Mouse (Mus musculus) neural tube, embryonic 12.5 days (tissue): ENCODE data around the gene Rnf126. TPM values are rescaled to one million over a fixed set of nuclear protein-coding genes. Genes with fewer than 3 reads are reported as not detected.
A peak's percentile ranks its signal among the peaks of the same experiment; 100 is the strongest.

Experiments
- ATAC-seq: fragments of 200-750 bp; cut with Nextera tagmentation; 2 replicates; pipeline ENCODE4 v1.8.0; 2017; ENCODE audit warnings: low read depth, mild to moderate bottlenecking, moderate TSS enrichment, moderate library complexity; ENCODE audit not compliant: low FRiP score
- H3K27ac ChIP-seq: fragments of 300-500 bp; sonication (generic); 2 replicates; pipeline ENCODE4 v1.5.1; 2016
- H3K27me3 ChIP-seq: fragments of 300-500 bp; sonication (generic); replicated peaks from 2 replicates; pipeline ENCODE4 v1.6.1; 2016; ENCODE audit warnings: mild to moderate bottlenecking
- H3K36me3 ChIP-seq: fragments of 300-500 bp; sonication (generic); 2 replicates; pipeline ENCODE4 v1.6.1; 2016; ENCODE audit warnings: mild to moderate bottlenecking
- H3K4me1 ChIP-seq: fragments of 300-500 bp; sonication (generic); 2 replicates; pipeline ENCODE4 v1.6.1; 2016
- H3K4me2 ChIP-seq: fragments of 300-500 bp; sonication (generic); replicated peaks from 2 replicates; pipeline ENCODE4 v1.6.1; 2016; ENCODE audit warnings: mild to moderate bottlenecking
- H3K4me3 ChIP-seq: fragments of 300-500 bp; sonication (generic); 2 replicates; pipeline ENCODE4 v1.5.1; 2016
- H3K9ac ChIP-seq: fragments of 300-500 bp; sonication (generic); 2 replicates; pipeline ENCODE4 v1.6.1; 2016; ENCODE audit warnings: mild to moderate bottlenecking
- H3K9me3 ChIP-seq: fragments of 300-500 bp; sonication (generic); 2 replicates; pipeline ENCODE4 v1.6.1; 2016; ENCODE audit warnings: mild to moderate bottlenecking
- WGBS: fragments of 180-500 bp; shearing (Covaris S2); methylation state at CpG from one replicate; pipeline ENCODE4 v1.1.7; 2016; 5-methylcytosine and 5-hydroxymethylcytosine counted together
- polyA plus RNA-seq: library from polyadenylated mRNA; unstranded; fragments of >200 nt; fragmentation: Nextera tagmentation; extraction: Ambion mirVana; gene quantifications from 2 replicates; pipeline ENCODE4 v1.2.1, GENCODE M21; 2016

Gene Rnf126
- polyA plus RNA-seq = 115 and 118 TPM in 2 replicates

DNA sequence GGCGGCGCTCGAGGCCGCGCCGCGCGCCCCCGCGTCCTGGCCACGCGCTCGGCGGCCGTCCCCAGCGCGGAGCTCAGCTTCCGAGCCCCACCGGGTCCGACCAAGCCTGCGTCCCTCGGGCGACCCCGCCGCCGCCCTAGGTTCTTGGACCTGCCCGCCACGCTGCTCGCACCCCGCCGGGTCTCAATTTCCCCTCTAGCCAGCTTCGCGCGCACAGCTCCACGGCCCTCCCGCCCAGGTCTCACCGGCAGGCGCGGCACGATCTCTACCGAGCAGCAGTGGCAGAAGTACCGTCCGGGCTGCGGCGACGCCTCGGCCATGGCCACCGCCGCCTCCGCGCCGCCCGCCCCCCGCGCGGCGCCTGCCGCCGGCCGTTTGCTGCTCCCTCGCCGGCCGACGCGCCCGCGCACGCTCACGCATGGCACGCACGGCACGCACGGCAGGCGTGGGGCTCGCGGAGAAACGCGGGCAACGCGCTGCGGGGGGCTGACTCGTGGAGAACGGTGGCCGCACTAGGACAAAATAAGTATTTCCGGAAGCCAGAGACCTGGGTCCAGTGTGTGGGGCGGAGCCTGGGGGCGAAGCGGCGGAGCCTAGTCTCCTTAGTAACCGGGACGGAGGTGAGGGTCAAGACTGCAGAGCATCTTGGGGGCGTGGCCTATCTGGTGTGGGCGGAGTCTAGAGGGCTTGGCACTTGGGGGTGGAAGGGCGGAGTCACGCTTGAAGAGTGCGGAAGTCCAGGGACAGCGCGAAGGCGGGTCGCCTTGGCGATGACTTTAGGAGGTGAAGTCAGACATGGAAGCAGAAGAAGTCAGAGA lies at the start of gene Rnf126:
TSS of gene Rnf126 (minus strand) at position 445 of the 818 bp plus-strand sequence.
- H3K4me1 ChIP-seq = peaks cover 23% of the 10 kb centered on the region
- H3K4me3 ChIP-seq = peak within 1 kb of the TSS; percentile 95
- no peaks in the 10 kb centered on the region; the same call in 1 of the 2 replicates for H3K27me3 ChIP-seq
- peaks cover 9% of the 10 kb centered on the region for H3K36me3 ChIP-seq
- H3K4me2 ChIP-seq = peak within 1 kb of the TSS; percentile 97
- H3K9me3 ChIP-seq = no peaks in the 10 kb centered on the region
- peak; percentile 92 for ATAC-seq
- peak within 1 kb of the TSS; percentile 93 for H3K9ac ChIP-seq
- H3K27ac ChIP-seq = peak within 1 kb of the TSS; percentile 77
- under 1% methylated on average over 101 of the region's 101 CpGs for WGBS

DNA sequence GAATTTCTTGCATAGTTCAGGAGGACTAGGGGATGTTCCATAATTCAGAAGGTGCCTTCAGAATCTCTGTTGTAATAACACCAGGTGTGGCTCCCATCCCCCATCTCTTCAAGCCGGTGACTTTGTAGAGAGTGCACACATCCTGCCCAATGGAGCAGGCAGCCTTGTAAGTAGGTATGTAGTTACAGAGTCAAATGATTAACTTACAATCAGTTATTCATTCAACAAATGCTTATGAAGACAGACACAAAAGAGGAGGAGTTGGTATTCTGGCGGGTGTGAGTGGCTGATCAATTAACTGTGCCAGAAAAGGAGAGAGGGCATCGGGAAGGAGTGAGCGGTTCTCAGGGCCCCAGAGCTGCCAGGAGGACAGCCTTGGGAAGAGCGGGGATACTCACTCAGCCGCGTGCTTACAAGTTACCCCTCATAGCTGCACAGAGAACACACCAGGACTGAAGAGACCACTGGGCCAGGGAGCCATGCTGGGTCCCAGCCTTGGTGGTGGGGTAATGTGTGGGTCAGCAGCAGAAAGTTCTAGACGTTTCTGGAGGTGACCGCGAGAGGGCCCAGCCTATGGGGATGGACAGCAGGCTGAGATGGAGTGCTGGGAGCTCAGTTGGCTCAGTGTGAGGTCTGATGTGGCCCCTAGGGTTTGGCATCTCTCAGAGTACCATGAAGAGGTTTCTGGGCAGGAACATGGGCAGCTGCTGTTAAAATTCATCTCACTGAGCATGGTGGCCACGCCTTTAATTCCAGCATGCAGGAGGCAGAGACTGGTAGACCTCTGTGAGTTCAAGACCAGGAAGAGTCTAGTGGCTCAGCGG lies 49.1 kb upstream of the Rnf126 start:
- no peak for ATAC-seq
- 88% methylated on average over 12 of the region's 12 CpGs for WGBS
- no peak overlapping the region for H3K4me3 ChIP-seq
- H3K27ac ChIP-seq = no peak overlapping the region
- H3K4me2 ChIP-seq = no peak overlapping the region
- H3K27me3 ChIP-seq = no peaks in the 10 kb centered on the region
- H3K4me1 ChIP-seq = no peaks in the 10 kb centered on the region
- H3K9ac ChIP-seq = no peak overlapping the region
- no peaks in the 10 kb centered on the region for H3K9me3 ChIP-seq
- H3K36me3 ChIP-seq = peaks cover 63% of the 10 kb centered on the region

DNA sequence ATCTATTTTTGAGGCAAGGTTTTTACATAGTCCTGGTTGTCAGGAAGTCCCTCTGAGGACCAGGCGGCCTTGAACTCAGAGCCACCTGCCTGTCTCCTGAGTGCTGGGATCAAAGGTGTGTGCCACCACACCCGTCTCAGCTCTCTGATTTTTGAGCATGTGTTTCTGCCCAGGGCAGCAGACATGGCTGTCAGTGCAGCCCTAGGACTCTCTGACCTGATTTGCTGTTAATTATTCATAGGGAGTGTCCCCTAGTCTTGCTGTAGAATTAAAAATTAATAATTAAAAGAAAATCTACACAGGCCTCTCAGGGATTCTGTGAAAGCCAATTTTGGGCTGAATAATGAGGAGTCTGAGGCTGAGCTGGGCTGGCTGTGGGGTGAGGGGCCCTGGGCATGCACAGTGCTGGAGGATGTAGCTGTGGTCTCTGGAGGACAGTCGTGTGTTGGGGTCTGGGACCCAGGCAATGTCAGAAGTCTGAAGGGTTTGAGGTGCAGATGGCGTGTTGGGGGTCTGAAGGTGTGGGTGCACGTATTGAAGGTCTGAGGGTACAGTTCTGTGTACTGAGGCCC lies 47.6 kb upstream of the Rnf126 start:
- WGBS = 84% methylated on average over 5 of the region's 5 CpGs
- H3K4me1 ChIP-seq = no peaks in the 10 kb centered on the region
- H3K9ac ChIP-seq = no peak overlapping the region
- peaks cover 64% of the 10 kb centered on the region for H3K36me3 ChIP-seq
- no peaks in the 10 kb centered on the region for H3K9me3 ChIP-seq
- H3K4me3 ChIP-seq = no peak overlapping the region
- no peak for ATAC-seq
- H3K27ac ChIP-seq = no peak overlapping the region
- H3K27me3 ChIP-seq = no peaks in the 10 kb centered on the region
- no peak overlapping the region for H3K4me2 ChIP-seq

DNA sequence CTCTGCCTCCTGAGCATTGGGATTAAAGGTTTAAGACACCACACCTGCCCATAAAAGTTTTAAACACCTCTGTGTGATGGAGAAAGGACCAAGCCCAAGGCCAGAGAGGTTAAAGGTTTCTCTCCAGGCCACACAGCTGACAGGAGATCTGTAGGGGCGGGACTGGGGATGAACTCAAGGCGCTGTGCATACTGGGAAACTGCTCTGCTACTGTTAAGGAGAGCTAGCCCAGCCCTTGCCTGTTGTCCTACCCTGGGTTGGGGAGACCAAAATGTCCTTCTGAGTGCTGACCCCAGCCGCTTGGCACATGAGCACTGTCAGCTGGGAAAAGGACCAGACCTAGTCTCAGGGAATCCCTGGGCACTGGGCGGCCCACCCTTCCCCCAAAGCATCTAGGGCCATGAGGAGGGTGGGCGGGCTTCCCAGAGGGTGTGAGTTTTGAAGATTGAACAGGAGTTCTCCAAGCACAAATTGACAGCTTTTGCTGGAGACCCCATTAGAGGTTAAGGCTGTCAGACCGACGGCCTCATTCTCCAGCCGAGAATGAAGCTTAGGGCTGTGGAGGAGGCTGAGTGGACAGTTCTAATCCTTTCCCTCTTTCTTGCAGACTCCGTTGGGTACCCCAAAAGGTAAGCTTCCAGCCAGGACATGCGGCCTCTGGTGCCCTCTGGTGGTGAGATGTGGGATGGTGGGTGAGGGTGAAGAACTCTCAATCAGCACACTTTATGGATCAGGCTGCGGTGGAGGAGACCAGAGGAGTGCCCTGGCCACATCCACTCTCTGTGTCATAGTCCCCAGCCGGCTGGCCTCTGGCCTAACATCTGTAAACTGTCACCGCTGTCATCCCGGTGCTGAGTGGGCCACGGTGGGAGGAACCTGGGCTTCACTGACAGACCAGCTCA lies 45.2 kb upstream of the Rnf126 start:
- H3K36me3 ChIP-seq = peaks cover 72% of the 10 kb centered on the region

DNA sequence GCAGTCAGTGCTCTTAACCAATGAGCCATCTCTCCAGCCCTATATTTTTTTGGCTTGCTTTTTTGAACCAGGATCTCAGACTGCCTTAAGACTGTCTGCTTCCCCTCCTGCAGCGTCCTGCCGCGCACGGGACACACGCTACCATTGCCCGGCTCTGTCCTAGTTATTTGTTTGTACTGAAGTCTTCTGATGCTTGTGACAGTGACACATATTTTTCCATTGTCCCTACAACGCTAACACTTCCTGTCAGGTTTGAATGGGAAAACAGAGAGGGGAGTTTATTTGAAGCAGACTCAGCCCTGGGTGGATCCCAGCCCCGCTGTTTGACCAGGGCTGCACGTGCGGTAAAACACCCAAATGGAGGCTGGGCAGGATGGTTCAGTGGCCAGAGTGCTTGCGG lies 42.0 kb upstream of the Rnf126 start:
- no peaks in the 10 kb centered on the region for H3K27me3 ChIP-seq
- WGBS = 90% methylated on average over 11 of the region's 11 CpGs
- no peak overlapping the region for H3K4me2 ChIP-seq
- no peak for ATAC-seq
- no peak overlapping the region for H3K27ac ChIP-seq
- no peak overlapping the region for H3K4me3 ChIP-seq
- peaks cover 44% of the 10 kb centered on the region for H3K4me1 ChIP-seq
- H3K9ac ChIP-seq = no peak overlapping the region
- H3K9me3 ChIP-seq = no peaks in the 10 kb centered on the region
- H3K36me3 ChIP-seq = peaks cover 55% of the 10 kb centered on the region

More for the DNA sequence above, 45.2 kb upstream of the Rnf126 start:
- H3K4me1 ChIP-seq = peaks cover 12% of the 10 kb centered on the region
- peak; percentile 46; the same call in 1 of the 2 replicates for ATAC-seq
- WGBS = 33% methylated on average over 15 of the region's 15 CpGs
- H3K27me3 ChIP-seq = no peaks in the 10 kb centered on the region
- no peak overlapping the region for H3K4me3 ChIP-seq
- H3K4me2 ChIP-seq = no peak overlapping the region
- no peak overlapping the region for H3K9ac ChIP-seq
- no peaks in the 10 kb centered on the region for H3K9me3 ChIP-seq
- H3K27ac ChIP-seq = 0 out of 2 replicates have a peak overlapping the region, but pooled peaks have one; percentile 0

DNA sequence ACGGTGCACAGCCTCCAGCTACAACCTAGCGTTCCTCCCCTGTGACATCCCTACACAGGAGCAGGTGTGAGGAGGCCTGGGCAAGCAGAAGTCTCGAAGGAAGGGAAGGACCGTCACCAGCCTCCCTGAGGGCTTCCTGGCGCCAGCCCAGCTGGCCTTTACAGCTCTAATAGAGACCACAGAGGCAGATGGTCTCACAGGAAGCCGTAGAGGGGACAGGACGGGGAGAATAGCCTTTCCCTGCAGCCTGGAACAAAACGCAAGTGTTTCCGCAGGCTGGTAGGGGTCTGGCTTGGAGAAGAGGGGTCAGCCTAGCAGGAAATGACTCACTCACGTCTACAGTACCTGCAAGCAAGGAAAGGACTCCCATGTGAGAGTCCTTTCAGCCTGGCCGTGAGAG lies 41.1 kb upstream of the Rnf126 start:
- Histone ChIP-seq H3K27me3 (no peaks in the 10 kb centered on the region), H3K9ac (no peak overlapping the region), H3K4me2 (peak overlapping the region; percentile 9; the same call in 1 of the 2 replicates), H3K4me1 (peaks cover 53% of the 10 kb centered on the region), H3K9me3 (no peaks in the 10 kb centered on the region), H3K27ac (peak overlapping the region; percentile 68; the same call in 1 of the 2 replicates), H3K36me3 (peaks cover 55% of the 10 kb centered on the region), H3K4me3 (no peak overlapping the region)
- WGBS = 40% methylated on average over 11 of the region's 11 CpGs
- no peak for ATAC-seq

DNA sequence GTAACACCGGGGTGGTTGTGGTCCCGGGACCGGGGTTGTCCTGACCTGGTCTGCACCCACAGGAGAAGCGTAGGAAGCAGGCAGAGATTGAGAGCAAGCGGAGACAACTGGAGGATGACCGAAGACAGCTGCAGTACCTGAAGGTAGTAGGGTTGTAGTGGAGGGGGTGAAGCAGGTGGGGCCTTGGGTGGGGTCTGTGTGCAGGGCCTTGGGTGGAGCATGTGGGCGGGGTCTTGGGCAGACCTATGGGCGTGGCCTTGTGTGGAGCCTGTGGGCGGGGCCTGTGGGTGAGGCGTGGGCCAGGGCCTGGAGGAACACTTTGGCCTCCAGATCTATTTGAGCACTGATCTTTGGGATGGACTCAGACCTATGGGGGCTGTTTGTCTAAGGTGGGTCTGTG lies 40.2 kb upstream of the Rnf126 start:
- WGBS = 84% methylated on average over 10 of the region's 10 CpGs
- H3K9me3 ChIP-seq = no peaks in the 10 kb centered on the region
- H3K4me1 ChIP-seq = peaks cover 61% of the 10 kb centered on the region
- ATAC-seq = no peak
- 0 out of 2 replicates have a peak overlapping the region, but pooled peaks have one; percentile 8 for H3K9ac ChIP-seq
- no peak overlapping the region; the same call in 1 of the 2 replicates for H3K27ac ChIP-seq
- H3K27me3 ChIP-seq = no peaks in the 10 kb centered on the region
- H3K36me3 ChIP-seq = peaks cover 50% of the 10 kb centered on the region
- H3K4me3 ChIP-seq = no peak overlapping the region
- H3K4me2 ChIP-seq = peak overlapping the region; percentile 9; the same call in 1 of the 2 replicates

DNA sequence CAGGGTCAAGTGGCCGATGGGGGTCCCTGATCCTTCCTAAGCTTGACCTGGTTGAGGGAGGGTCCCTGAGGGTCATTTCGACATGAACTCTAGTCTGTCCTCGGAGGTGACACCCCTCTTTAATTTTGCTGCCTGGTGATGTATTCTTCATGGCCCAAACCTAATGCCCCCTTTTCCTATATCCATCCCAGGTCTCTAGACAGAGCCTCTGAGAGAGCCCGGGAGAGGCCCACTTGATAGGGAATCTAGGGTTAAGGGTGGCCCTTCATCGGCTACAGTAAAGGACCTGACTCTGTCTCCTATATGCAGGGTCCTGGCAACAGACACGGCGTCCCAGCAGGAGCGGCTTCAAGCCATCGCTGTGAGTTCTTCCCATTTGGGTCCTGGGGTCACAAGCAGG lies 39.6 kb upstream of the Rnf126 start:
- no peak for ATAC-seq
- Histone ChIP-seq H3K4me1 (peaks cover 67% of the 10 kb centered on the region), H3K27me3 (no peaks in the 10 kb centered on the region), H3K9ac (no peak overlapping the region), H3K27ac (no peak overlapping the region), H3K4me3 (no peak overlapping the region), H3K36me3 (peaks cover 45% of the 10 kb centered on the region), H3K4me2 (no peak overlapping the region), H3K9me3 (no peaks in the 10 kb centered on the region)
- WGBS = 92% methylated on average over 9 of the region's 9 CpGs

DNA sequence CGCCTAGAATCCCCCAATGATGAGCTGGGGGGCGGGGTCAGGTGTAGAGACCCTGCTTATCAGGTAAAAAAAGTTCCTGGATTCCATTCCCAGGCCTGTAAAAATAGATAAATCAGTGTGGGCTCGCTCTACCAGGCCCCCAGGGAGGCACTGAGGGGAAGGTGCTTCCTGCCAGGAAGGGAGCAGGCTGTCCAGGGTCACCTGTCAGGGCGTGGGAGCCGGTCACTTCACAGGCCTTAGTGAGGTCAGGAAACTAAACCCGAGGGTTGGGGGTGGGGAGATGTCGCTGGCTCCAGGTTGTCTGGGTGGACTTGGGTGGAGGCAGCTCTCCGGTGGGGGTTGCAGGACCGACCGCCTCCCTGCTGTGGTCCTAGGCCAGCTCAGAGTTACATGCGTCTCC lies 38.9 kb upstream of the Rnf126 start:
- no peak overlapping the region for H3K9ac ChIP-seq
- ATAC-seq = no peak
- H3K27ac ChIP-seq = no peak overlapping the region
- peaks cover 38% of the 10 kb centered on the region for H3K36me3 ChIP-seq
- no peaks in the 10 kb centered on the region for H3K27me3 ChIP-seq
- H3K9me3 ChIP-seq = no peaks in the 10 kb centered on the region
- peaks cover 69% of the 10 kb centered on the region for H3K4me1 ChIP-seq
- no peak overlapping the region for H3K4me2 ChIP-seq
- 84% methylated on average over 11 of the region's 11 CpGs for WGBS
- H3K4me3 ChIP-seq = no peak overlapping the region

DNA sequence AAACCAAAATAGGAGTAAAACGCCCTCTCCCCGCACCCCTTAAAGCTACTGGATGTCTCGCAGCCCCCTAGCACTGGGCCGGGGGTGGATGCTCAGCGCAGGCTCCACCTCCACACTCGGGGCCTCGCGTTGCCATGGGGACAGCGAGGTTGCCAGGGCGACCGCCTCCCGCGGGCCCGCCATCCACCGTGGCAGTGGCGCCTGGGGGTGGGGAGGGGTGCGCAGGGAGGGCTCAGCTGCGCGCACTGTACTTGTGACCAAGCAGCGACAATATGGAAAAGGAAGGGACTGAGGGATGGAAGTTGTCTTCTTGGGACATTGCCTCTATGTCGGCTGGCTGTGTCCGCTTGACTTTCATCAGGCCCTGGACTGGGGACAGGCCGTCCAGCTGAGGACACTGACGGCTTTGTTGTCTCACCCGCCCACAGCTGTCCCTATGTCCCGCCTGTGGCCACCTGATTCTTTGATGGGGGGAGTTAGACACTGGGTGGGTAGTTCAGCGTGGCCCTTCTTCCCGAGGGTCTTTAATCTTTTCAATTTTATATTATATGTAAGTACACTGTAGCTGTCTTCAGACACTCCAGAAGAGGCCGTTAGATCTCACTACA lies 37.1 kb upstream of the Rnf126 start:
- peak; percentile 93 for ATAC-seq
- Histone ChIP-seq H3K4me2 (peak overlapping the region; percentile 62), H3K9me3 (no peaks in the 10 kb centered on the region), H3K4me3 (peak overlapping the region; percentile 20; the same call in 1 of the 2 replicates), H3K9ac (peak overlapping the region; percentile 10; the same call in 1 of the 2 replicates), H3K4me1 (peaks cover 74% of the 10 kb centered on the region), H3K27me3 (no peaks in the 10 kb centered on the region), H3K36me3 (peaks cover 25% of the 10 kb centered on the region), H3K27ac (peak overlapping the region; percentile 91)
- WGBS = 3% methylated on average over 29 of the region's 29 CpGs
